Mouse (Mus musculus): ENCODE results near the gene Dnajc16.

GRCm38 (mm10) chr4:141762102-141762598 is 28.6 kb downstream of the Dnajc16 start:
- TF ChIP-seq EP300 (IDR thresholded peaks at IDR 0.05), result no peak
- no peak for TF ChIP-seq CTCF (IDR thresholded peaks at IDR 0.05)
